Mouse (Mus musculus) cerebellum, adult 11 months (tissue): ENCODE data around the gene Ddost.

Source experiments
- DNase-seq: peaks from one replicate; pipeline ENCODE4 v3.0.0; 2022

Gene Ddost

DNA sequence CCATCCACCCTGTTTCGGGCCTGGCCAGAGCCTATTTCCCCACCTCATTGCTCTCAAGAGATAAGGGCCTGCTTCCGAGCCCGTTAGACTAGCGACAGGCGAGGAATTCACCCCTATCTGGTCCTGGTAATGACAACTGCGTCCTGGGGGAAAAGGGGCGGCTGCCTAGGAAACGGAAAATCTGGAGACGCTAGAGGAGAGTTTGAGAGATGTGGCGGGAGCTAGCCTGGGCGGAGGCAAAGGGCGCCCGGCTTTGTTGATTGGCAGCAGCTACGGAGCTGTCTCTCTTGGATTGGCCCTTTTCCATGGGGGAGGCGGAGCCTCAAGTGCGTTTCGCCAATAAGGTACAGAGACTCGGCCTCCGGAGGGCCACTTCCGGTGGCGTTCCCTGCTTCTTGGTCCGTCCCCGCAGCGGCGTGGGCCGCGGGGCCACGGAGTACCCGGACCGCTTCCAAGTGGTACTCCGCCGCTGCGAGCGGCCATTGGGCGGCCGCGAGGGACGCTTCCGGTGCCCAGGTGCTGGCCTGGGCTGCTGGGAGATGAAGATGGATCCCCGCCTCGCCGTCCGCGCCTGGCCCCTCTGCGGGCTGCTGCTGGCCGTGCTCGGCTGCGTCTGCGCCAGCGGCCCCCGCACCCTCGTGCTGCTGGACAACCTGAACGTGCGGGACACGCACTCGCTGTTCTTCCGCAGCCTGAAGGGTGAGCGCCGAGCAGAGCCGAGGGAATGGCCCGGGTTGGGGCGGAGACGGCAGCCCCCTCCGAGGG, at the start of gene Ddost:
Gene Ddost (plus strand): TSS at position 391 of the 765 bp plus-strand sequence.
- peak; percentile 99 for DNase-seq

- DNase-seq, result no peak
These were observed 47.3 kb upstream of the Ddost start for GRCm38 (mm10) chr4:138257116-138257687.

DNA sequence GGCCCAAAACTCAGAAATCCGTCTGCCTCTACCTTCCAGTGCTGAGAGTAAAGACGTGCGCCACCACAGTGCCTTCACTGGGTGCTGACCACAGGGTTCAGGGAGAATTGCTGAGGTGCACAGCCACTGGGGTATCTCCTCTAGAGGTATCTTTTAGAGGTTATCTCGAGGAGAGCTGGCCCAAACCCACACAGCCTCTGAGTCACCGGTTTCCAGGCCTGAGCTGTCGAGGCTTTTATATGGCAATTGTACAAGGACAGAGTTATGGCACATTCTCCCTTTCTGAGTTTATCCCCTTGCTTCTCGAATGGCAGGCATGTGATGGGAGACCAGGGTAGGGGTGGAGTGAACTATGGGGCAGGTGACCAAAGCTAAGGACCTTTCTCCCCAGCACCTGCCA, 45.9 kb upstream of the Ddost start:
- no peak for DNase-seq

- DNase-seq, result no peak
These were observed 45.0 kb upstream of the Ddost start for GRCm38 (mm10) chr4:138259482-138259881.

DNA sequence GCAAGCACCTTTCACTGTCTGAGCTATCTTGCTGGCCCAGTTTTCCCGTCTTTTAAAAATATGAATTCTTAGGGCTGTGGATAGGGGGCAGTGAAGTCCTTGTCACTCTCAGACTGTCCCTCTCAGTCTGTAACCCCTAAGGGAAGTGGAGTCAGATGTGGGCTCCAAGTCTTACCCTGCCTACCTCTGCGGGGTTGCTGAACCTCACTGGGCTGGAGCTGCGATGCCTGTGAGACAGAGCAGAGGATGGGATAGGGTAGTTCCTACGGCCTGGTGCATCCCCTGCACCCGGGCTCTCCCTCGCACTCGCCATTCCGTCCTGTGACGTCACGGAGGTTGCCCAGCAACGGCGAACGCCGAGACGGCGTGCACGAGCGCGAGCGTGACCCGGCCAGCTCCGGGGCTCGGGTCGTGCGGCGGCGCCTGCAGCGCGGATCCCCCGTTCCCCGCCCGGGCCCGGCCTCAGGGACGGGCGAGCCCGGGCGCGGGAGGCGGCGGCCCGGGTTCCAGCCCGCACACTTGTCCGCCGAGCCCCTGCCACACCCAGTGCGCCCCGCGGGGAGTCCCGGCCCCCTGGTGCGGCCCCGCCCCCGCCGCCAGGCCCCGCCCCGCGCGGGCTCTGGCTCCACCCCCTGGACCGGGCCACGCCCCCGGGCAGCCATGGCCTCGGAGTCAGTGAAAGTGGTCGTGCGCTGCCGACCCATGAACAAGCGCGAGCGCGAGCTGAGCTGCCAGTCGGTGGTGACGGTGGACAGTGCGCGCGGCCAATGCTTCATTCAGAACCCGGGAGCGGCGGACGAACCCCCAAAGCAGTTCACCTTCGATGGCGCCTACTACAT, 42.5 kb upstream of the Ddost start:
- DNase-seq, result peak; percentile 72

DNA sequence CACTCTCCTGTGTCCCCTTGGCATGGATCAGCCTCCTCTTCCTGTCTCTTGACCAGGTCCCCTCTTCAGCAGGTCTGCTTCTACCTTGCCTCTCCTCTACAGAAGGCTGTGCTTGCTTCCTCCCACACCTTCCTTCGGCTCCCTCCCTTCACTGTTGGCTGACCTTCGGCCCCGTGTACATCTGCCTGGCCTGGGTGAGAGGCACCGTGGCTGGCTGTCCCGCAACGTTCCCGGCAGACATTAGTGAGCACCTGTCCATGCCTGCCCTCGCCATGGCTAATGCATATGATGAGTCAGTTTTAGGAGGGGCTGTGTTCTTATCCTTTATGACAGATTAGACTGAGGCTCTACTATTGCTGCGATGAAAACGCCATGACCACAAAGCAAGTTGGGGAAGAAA, 36.7 kb upstream of the Ddost start:
- no peak for DNase-seq

GRCm38 (mm10) chr4:138272011-138272997, 32.2 kb upstream of the Ddost start:
- no peak for DNase-seq

DNA sequence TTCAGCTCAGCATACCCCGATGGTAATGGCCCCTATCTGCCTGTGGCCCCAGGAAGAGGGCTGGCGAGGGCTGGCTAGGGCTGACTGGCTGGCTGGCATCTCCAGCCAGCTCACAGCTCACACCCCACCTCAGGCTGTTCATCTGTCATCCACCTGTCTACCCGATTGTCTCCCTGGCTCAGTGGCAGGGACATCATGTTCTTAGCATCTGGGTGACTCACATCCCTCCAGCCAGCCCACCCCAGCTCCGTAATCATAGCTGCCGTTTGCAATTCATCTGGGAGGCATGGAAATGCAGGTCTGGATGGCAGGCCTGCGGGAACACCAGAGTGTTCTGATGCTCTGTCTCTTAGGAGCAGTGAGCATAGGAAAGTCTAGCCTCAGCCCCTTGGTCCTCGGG, 26.2 kb upstream of the Ddost start:
- no peak for DNase-seq

GRCm38 (mm10) chr4:138282834-138283233, 21.7 kb upstream of the Ddost start:
- DNase-seq, result peak; percentile 46

DNA sequence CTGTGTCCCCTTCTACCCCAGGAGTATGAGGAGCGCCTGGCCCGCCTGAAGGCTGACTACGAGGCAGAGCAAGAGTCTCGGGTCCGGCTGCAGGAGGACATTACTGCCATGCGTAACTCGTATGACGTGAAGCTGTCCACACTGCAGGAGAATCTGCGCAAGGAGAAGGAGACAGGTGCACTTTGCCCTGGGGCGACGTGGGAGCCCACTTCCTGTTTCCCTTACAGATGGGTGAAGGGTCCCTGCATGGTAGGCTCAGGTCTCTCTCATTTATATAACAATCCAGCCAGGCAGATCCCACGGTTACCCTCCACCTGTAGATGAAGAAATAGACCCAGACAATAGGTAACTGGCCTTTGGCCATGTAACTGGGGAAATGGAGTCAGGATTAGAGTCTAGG, 18.1 kb upstream of the Ddost start:
- DNase-seq, result no peak

GRCm38 (mm10) chr4:138288691-138289090, 15.8 kb upstream of the Ddost start:
- no peak for DNase-seq

- no peak for DNase-seq
These were observed 12.5 kb upstream of the Ddost start for GRCm38 (mm10) chr4:138292028-138292427.

- DNase-seq, result no peak
These were observed 11.1 kb upstream of the Ddost start for GRCm38 (mm10) chr4:138293261-138293948.

DNA sequence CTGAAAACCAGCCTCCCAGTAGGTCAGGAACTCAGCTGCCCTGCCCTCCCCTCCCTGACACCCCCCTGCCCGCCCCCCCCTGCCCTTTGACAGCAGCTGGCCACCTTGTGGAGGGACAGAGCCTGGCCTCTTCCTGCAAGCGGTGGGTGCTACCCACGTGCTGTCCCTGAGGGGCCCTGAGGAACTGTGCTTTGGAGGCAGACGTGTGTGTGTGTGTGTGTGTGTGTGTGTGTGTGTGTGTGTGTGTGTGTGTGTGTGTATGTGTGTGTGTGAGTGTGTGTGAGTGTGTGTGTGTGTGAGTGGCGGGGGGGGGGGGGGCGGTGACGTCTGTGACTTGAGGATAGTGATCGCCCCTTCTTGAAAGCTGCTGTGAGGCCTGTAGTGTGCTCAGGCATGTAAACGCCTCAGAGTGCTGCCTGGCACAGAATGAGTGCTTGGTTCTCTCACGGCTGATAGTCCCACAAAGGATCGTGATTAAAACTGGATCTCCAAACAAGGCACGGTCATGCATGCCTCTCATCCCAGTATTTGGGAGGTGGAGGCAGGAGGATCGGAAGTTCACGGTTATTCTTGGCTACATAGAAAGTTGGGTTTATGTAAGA, 10.5 kb upstream of the Ddost start:
- DNase-seq, result no peak

GRCm38 (mm10) chr4:138301271-138301780, 3.2 kb upstream of the Ddost start:
- DNase-seq, result no peak

DNA sequence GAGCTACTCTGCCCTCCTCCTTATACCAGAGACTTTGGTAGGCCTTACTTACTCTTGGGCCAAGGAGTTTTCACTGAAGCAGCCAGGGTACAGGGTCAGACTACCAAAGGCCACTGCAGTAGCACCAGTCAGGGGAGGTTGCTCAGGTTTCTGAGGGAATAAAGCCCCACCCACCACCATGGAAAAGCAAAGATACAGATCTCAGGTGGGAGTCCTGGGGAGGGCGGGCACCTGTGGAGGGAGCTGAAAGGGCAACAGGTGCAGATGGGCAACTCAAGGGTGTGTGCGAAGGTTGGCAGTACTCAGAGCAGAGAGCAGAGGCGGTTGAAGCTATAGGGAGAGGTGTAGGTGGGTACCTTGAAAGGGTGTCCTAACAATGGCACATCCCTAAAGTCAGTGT, 1.5 kb upstream of the Ddost start:
- no peak for DNase-seq

GRCm38 (mm10) chr4:138303742-138304141, 788 bp upstream of the Ddost start:
- no peak for DNase-seq

DNA sequence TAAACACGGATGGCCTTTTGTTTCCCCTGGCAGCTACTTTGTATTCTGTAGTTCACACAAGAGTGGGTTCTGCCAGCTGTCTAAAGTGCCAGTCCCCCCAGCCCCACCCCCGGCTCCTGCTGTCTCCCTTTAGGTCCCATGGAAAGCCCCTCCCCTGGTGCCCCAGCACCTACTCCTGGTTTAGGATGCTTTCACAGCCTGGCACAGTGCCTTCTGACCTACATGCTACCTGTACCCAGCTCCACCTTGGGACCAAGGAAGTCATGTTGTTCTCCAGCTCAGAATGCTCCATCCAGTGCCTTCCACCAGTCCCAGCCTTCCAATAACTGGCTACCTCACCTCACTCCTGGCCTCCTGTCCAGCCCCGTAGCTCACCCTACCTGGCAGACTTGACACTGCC, 2.5 kb downstream of the Ddost start:
- no peak for DNase-seq

DNA sequence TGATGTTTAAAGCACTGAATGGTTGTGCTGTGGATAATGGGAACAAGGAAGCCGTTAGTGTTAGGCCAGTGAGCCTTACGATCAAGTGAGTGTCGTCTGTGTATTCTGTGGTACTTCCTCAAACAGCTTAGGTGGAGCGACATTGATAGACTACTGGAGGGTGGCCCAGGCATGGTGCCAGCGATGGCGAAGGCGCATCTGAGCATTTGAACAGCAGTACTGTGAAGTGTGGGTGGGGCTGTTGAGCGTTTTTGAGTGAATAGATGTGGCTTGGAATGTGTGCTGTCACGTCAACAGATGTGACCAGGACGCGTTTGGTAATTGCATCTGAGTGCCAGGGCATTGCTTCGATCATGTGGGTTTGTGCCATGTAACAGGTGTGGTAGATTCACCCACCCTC, 3.2 kb downstream of the Ddost start:
- no peak for DNase-seq

GRCm38 (mm10) chr4:138310311-138310910, 5.9 kb downstream of the Ddost start:
- no peak for DNase-seq

DNA sequence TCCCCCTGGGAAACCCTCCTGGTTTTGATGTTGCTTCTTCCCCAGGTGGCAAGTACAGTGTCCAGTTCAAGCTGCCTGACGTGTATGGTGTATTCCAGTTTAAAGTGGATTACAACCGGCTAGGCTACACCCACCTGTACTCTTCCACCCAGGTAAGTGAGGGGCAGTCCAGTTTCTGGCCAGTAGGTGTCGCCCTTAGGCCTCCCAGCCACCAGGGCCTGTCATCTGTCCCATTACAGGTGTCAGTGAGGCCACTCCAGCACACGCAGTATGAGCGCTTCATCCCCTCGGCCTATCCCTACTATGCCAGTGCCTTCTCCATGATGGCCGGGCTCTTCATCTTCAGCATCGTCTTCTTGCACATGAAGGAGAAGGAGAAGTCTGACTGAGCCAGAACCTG, 7.1 kb downstream of the Ddost start:
- peak; percentile 59 for DNase-seq
